ENCODE assay signal across 11 mouse cellular contexts in the genomic region with DNA sequence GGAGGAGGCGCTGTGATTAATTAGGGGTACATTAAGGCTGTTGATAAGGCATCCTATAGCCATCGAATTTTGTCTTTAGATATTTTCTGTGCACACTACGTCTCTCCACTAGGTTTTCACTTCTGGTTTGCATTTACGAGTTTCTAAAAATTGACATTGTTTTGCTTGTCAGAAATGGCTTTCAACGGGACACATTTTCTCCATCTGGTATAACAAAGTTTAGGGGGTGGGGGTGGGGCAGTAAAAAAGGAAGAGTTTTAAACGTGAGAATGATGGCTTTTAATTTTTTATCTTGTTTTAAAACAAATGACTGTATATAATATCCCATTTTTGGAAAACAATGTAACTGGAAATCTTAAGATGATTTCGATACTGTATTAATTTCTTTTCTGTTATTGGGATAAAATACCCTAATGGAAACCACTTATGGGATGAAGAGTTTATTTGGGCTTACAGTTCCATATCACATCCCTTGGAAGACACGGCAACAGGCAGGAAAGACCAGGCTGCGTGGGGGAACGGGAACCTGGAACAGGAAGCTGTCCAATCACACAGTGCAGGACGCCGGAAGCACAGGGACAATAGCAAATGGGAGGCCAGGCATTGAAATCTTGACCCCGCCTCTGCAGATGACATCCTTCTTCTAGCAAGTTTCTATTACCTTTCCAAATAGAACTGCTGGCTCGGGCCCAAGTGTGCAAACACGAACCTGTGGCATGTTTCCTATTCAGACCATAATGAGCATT.
DNase-seq lines count a peak whose midpoint lies in the region; ATAC-seq and TF ChIP-seq lines count a peak whose summit lies in the region.
"Had no signal": no experiment of that assay in that cellular context is flagged by ENCODE, and none has a peak within 500 bp of the region (broad histone marks: within the 10 kb centered on the region; RNA-seq: fewer than 3 reads in every experiment).

No protein-coding gene starts in this region.

- H3K9me3 ChIP-seq in lung, embryonic 14.5 days (ENCODE audit: low read depth, low read length) = no peaks in the 10 kb centered on the region
- no peaks in the 10 kb centered on the region for H3K9me3 ChIP-seq in forebrain, embryonic 16.5 days (ENCODE audit: control insufficient read depth, low read length)
- H3K9me3 ChIP-seq in midbrain, postnatal 0 days (ENCODE audit: low read length) = no peaks in the 10 kb centered on the region
- H3K9me3 ChIP-seq: megakaryocyte, embryonic 14.5 days had no signal

- intact Hi-C loops in left cerebral cortex, postnatal 25 days (cut with DNase I) = loop anchor here (10.0 kb wide), 2 partner anchors 1820 to 1990 kb away; no protein-coding TSS in a partner anchor

- H3K4me2 ChIP-seq in lung, embryonic 14.5 days = peak overlapping the region; percentile 49
- peak overlapping the region; percentile 35 for H3K4me2 ChIP-seq in forebrain, embryonic 16.5 days (ENCODE audit: low read length)
- H3K4me2 ChIP-seq in midbrain, postnatal 0 days (ENCODE audit: low read depth, low read length, poor library complexity, severe bottlenecking) = peak overlapping the region; percentile 29

- H3K36me3 ChIP-seq in lung, embryonic 14.5 days (ENCODE audit: insufficient read depth) = no peaks in the 10 kb centered on the region
- no peaks in the 10 kb centered on the region for H3K36me3 ChIP-seq in forebrain, embryonic 16.5 days (ENCODE audit: control insufficient read depth, insufficient read depth)
- H3K36me3 ChIP-seq in midbrain, postnatal 0 days (ENCODE audit: insufficient read depth, low read length) = no peaks in the 10 kb centered on the region

- H3K9ac ChIP-seq in lung, embryonic 14.5 days = no peak overlapping the region
- no peak overlapping the region for H3K9ac ChIP-seq in forebrain, embryonic 16.5 days (replicated peaks; ENCODE audit: low read depth, low read length)
- no peak overlapping the region for H3K9ac ChIP-seq in midbrain, postnatal 0 days (replicated peaks; ENCODE audit: low read length, poor library complexity, severe bottlenecking)

- WGBS in lung, embryonic 14.5 days = 57% methylated on average over 15 of the region's 15 CpGs
- WGBS in forebrain, embryonic 16.5 days = 66% methylated on average over 15 of the region's 15 CpGs
- WGBS in midbrain, postnatal 0 days = 70% methylated on average over 15 of the region's 15 CpGs

- peak; percentile 6 for DNase-seq in gastrocnemius, postnatal 10 days
- DNase-seq in gastrocnemius, adult 18-20 months (ENCODE audit: low spot score) = no peak
- peak; percentile 24 for DNase-seq in lung, embryonic 14.5 days
- DNase-seq in lung, postnatal 14 days = no peak
- DNase-seq in midbrain, postnatal 0 days (ENCODE audit: low spot score) = no peak
- DNase-seq in left cerebral cortex, postnatal 25 days (ENCODE audit: low spot score in 2 of 2) = no peak
- no peak for DNase-seq in natural killer cell, adult 2 months (ENCODE audit: low spot score in 2 of 2)
- DNase-seq: thymus, postnatal 14 days had no signal

- no peaks in the 10 kb centered on the region for H3K4me1 ChIP-seq in lung, embryonic 14.5 days (ENCODE audit: insufficient read depth)
- H3K4me1 ChIP-seq in forebrain, embryonic 16.5 days (replicated peaks; ENCODE audit: control insufficient read depth, insufficient read depth, low read length) = peaks cover 3% of the 10 kb centered on the region; the same call in 1 of the 2 replicates
- H3K4me1 ChIP-seq in midbrain, postnatal 0 days (ENCODE audit: insufficient read depth, low read length) = no peaks in the 10 kb centered on the region
- H3K4me1 ChIP-seq: megakaryocyte, embryonic 14.5 days had no signal

- H3K27me3 ChIP-seq in lung, embryonic 14.5 days (ENCODE audit: insufficient read depth, low read length) = no peaks in the 10 kb centered on the region
- no peaks in the 10 kb centered on the region for H3K27me3 ChIP-seq in forebrain, embryonic 16.5 days (replicated peaks; ENCODE audit: control insufficient read depth, insufficient read depth, low read length)
- H3K27me3 ChIP-seq in midbrain, postnatal 0 days (ENCODE audit: insufficient read depth, low read length) = no peaks in the 10 kb centered on the region
- H3K27me3 ChIP-seq: megakaryocyte, embryonic 14.5 days had no signal

- peak; percentile 62; the same call in 1 of the 2 replicates for ATAC-seq in lung, embryonic 14.5 days (ENCODE audit: insufficient read depth)
- no peak for ATAC-seq in forebrain, embryonic 16.5 days
- ATAC-seq in midbrain, postnatal 0 days (ENCODE audit: low FRiP score) = no peak
- ATAC-seq: CD4-positive, CD25-positive, alpha-beta regulatory T cell, adult 4 months had no signal

- no peak overlapping the region for H3K4me3 ChIP-seq in lung, embryonic 14.5 days (ENCODE audit: low read depth, low read length)
- no peak overlapping the region for H3K4me3 ChIP-seq in forebrain, embryonic 16.5 days (replicated peaks; ENCODE audit: low read length)
- no peak overlapping the region for H3K4me3 ChIP-seq in midbrain, postnatal 0 days (ENCODE audit: low read depth, low read length)
- H3K4me3 ChIP-seq: megakaryocyte, embryonic 14.5 days had no signal

- no peak for TF ChIP-seq CTCF in lung, embryonic 14.5 days (IDR thresholded peaks at IDR 0.05; ENCODE audit: low read depth)
- no peak for TF ChIP-seq CTCF in midbrain, postnatal 0 days (IDR thresholded peaks at IDR 0.05)

- H3K27ac ChIP-seq in lung, embryonic 14.5 days (ENCODE audit: low read depth) = no peak overlapping the region
- no peak overlapping the region for H3K27ac ChIP-seq in forebrain, embryonic 16.5 days (ENCODE audit: low read length)
- no peak overlapping the region for H3K27ac ChIP-seq in midbrain, postnatal 0 days (ENCODE audit: low read depth, low read length)

Comparison
In these comparisons a context has a peak if more than half of its experiments do, and no peak if none do; other contexts are left out.
1. DNase-seq: peak in gastrocnemius, postnatal 10 days (single experiment) and lung, embryonic 14.5 days (single experiment); none in gastrocnemius, adult 18-20 months (single experiment), lung, postnatal 14 days (single experiment), midbrain, postnatal 0 days (single experiment), left cerebral cortex, postnatal 25 days (0 of 2) and natural killer cell, adult 2 months (0 of 2).
2. Peak in every context shown above with its lines, with median percentiles within 50 percentile points of each other: H3K4me2 ChIP-seq.